Mouse (Mus musculus): ENCODE results near the gene Eif2b3. TPM values are rescaled to one million over a fixed set of nuclear protein-coding genes. Genes with fewer than 3 reads are reported as not detected.

Gene Eif2b3
- polyA plus RNA-seq, 1 experiment from 2014 or later: 16.1 TPM

- TF ChIP-seq CTCF (IDR thresholded peaks at IDR 0.05; ENCODE audit: low read depth): no peak
- Histone ChIP-seq H3K27ac (ENCODE audit: low read depth, low read length) (peak overlapping the region; percentile 15; the same call in 1 of the 2 replicates), H3K36me3 (ENCODE audit: control insufficient read depth, insufficient read depth) (no peaks in the 10 kb centered on the region), H3K9ac (ENCODE audit: low read depth, low read length) (no peak overlapping the region), H3K4me3 (ENCODE audit: low read depth, low read length) (peak overlapping the region; percentile 50), H3K4me2 (replicated peaks; ENCODE audit: low read depth) (peak overlapping the region; percentile 68), H3K4me1 (replicated peaks; ENCODE audit: control insufficient read depth, insufficient read depth, low read length) (no peaks in the 10 kb centered on the region; the same call in 1 of the 2 replicates), H3K27me3 (replicated peaks; ENCODE audit: control insufficient read depth, insufficient read depth, low read length) (no peaks in the 10 kb centered on the region; the same call in 1 of the 2 replicates), H3K9me3 (ENCODE audit: control insufficient read depth) (no peaks in the 10 kb centered on the region)
- 16% methylated on average over 5 of the region's 5 CpGs for WGBS
- ATAC-seq: no peak
These were observed 77.5 kb downstream of the Eif2b3 start for GRCm38 (mm10) chr4:117096666-117097065.

DNA sequence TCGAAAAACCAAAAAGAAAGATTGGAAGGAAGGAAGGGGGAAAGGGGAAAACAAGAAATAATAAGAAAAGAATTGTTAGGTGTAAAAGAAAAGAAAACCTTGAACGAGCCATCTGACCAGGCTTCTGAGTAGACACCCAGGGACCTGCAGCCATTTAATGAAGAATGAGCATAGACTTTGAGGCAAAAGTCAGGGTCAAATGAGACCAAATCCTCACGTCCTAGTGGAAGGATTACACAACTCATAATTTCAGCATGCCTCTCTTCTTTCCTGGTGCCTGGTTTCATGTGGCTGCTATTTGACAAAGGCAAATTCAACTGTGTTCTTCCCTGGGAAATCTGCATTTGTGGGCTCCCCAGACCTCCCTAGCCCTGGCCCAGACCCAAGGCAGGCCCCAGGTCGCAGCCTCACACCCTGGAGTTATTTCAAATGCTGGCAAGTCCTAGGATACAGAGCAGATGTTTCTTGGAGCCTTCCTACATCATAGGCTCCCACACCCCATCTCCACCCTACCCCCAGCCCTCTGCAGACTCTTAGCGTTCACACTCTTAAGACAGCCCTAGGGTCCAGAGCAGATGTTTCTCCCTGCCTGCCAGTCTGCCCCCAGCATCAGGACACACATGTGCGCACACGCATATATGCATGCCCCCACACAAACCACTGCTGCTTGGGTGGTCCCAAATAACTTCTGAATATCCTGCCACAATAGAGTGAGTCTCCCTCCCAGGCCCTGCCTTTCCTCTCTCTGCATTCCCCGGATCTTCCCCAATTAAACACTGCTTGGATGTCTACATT lies 79.0 kb downstream of the Eif2b3 start:
- H3K27me3 ChIP-seq (replicated peaks; ENCODE audit: control insufficient read depth, insufficient read depth, low read length): no peaks in the 10 kb centered on the region; the same call in 1 of the 2 replicates
- H3K4me3 ChIP-seq (ENCODE audit: low read depth, low read length): 0 out of 2 replicates have a peak overlapping the region, but pooled peaks have one; percentile 5
- H3K4me2 ChIP-seq (replicated peaks; ENCODE audit: low read depth): peak overlapping the region; percentile 35; the same call in 1 of the 2 replicates
- TF ChIP-seq CTCF (IDR thresholded peaks at IDR 0.05; ENCODE audit: low read depth): no peak
- H3K9ac ChIP-seq (ENCODE audit: low read depth, low read length): no peak overlapping the region
- H3K27ac ChIP-seq (ENCODE audit: low read depth, low read length): 0 out of 2 replicates have a peak overlapping the region, but pooled peaks have one; percentile 15
- H3K36me3 ChIP-seq (ENCODE audit: control insufficient read depth, insufficient read depth): no peaks in the 10 kb centered on the region
- H3K9me3 ChIP-seq (ENCODE audit: control insufficient read depth): no peaks in the 10 kb centered on the region
- WGBS: 57% methylated on average over 8 of the region's 8 CpGs
- ATAC-seq: no peak
- H3K4me1 ChIP-seq (replicated peaks; ENCODE audit: control insufficient read depth, insufficient read depth, low read length): no peaks in the 10 kb centered on the region; the same call in 1 of the 2 replicates

DNA sequence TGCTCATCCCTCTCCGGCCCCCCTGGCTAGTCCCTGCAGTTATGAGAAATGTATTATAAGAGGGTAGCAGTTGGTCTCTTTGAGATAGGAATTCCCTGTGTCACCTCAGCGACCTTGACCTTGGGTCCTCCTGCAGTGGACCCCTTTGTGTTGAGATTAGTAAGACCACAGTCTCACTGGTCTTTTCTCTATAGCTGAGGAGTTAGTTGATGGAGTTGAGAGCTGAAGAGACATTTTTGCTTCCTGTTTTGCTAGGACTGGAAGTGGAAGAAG lies 79.5 kb downstream of the Eif2b3 start:
- ATAC-seq: no peak
- Histone ChIP-seq H3K4me3 (ENCODE audit: low read depth, low read length) (no peak overlapping the region), H3K36me3 (ENCODE audit: control insufficient read depth, insufficient read depth) (no peaks in the 10 kb centered on the region), H3K9ac (ENCODE audit: low read depth, low read length) (no peak overlapping the region), H3K27ac (ENCODE audit: low read depth, low read length) (no peak overlapping the region), H3K27me3 (replicated peaks; ENCODE audit: control insufficient read depth, insufficient read depth, low read length) (no peaks in the 10 kb centered on the region; the same call in 1 of the 2 replicates), H3K9me3 (ENCODE audit: control insufficient read depth) (no peaks in the 10 kb centered on the region), H3K4me1 (replicated peaks; ENCODE audit: control insufficient read depth, insufficient read depth, low read length) (no peaks in the 10 kb centered on the region; the same call in 1 of the 2 replicates), H3K4me2 (replicated peaks; ENCODE audit: low read depth) (no peak overlapping the region)
- no peak for TF ChIP-seq CTCF (IDR thresholded peaks at IDR 0.05; ENCODE audit: low read depth)
- WGBS: 43% methylated on average over 2 of the region's 2 CpGs

- no peak overlapping the region for H3K27ac ChIP-seq (ENCODE audit: low read depth, low read length)
- H3K9ac ChIP-seq (ENCODE audit: low read depth, low read length): no peak overlapping the region
- ATAC-seq: no peak
- H3K9me3 ChIP-seq (ENCODE audit: control insufficient read depth): no peaks in the 10 kb centered on the region
- H3K36me3 ChIP-seq (ENCODE audit: control insufficient read depth, insufficient read depth): no peaks in the 10 kb centered on the region
- WGBS: 76% methylated on average over 4 of the region's 4 CpGs
- no peak overlapping the region for H3K4me3 ChIP-seq (ENCODE audit: low read depth, low read length)
- no peaks in the 10 kb centered on the region; the same call in 1 of the 2 replicates for H3K27me3 ChIP-seq (replicated peaks; ENCODE audit: control insufficient read depth, insufficient read depth, low read length)
- no peak for TF ChIP-seq CTCF (IDR thresholded peaks at IDR 0.05; ENCODE audit: low read depth)
- no peaks in the 10 kb centered on the region; the same call in 1 of the 2 replicates for H3K4me1 ChIP-seq (replicated peaks; ENCODE audit: control insufficient read depth, insufficient read depth, low read length)
- no peak overlapping the region for H3K4me2 ChIP-seq (replicated peaks; ENCODE audit: low read depth)
These were observed 80.8 kb downstream of the Eif2b3 start for GRCm38 (mm10) chr4:117100036-117100435.

DNA sequence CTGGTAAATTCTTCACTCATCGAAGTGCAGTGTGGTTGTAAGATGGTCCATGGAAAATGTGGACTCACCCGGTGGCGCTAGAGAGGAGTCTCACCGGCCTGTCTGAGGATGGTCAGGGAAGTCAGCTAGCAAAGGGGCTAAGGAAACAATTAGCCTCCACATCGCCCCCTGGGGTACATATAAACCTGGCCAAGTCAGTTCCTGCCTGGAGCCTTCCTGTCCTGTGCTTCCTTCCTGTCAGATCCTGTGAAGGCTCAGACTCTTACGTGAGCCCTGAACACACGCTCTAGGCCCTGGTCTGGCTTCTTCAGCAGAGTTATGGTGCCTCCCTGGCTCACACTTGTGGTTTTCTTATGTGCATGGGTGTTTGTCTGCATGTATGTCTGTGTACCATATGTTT lies 82.0 kb downstream of the Eif2b3 start:
- 56% methylated on average over 7 of the region's 7 CpGs for WGBS
- no peaks in the 10 kb centered on the region for H3K36me3 ChIP-seq (ENCODE audit: control insufficient read depth, insufficient read depth)
- peak; percentile 66 for TF ChIP-seq CTCF (IDR thresholded peaks at IDR 0.05; ENCODE audit: low read depth)
- H3K27me3 ChIP-seq (replicated peaks; ENCODE audit: control insufficient read depth, insufficient read depth, low read length): no peaks in the 10 kb centered on the region; the same call in 1 of the 2 replicates
- no peaks in the 10 kb centered on the region for H3K9me3 ChIP-seq (ENCODE audit: control insufficient read depth)
- ATAC-seq: no peak
- H3K27ac ChIP-seq (ENCODE audit: low read depth, low read length): no peak overlapping the region
- no peaks in the 10 kb centered on the region; the same call in 1 of the 2 replicates for H3K4me1 ChIP-seq (replicated peaks; ENCODE audit: control insufficient read depth, insufficient read depth, low read length)
- H3K4me3 ChIP-seq (ENCODE audit: low read depth, low read length): no peak overlapping the region
- no peak overlapping the region for H3K4me2 ChIP-seq (replicated peaks; ENCODE audit: low read depth)
- H3K9ac ChIP-seq (ENCODE audit: low read depth, low read length): no peak overlapping the region

DNA sequence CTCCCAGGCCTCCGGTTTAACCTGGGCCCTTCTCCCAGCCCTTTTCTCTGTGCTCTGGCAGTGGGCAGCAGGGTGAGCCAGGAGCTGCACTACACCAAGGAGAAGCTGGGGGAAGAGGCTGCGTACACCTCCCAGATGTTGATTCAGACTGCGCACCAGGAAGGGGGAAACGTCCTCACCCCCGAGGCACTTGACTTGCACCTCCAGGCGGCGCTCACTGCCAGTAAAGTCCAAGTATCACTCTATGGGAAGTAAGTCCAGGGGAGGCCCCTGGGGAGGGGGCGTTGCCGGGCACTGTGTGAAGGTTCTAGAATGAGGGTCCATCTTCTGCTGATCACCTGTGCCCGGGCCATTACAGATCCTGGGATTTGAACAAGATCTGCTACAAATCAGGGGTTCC lies 85.5 kb downstream of the Eif2b3 start:
- Histone ChIP-seq H3K36me3 (ENCODE audit: control insufficient read depth, insufficient read depth) (no peaks in the 10 kb centered on the region), H3K27me3 (replicated peaks; ENCODE audit: control insufficient read depth, insufficient read depth, low read length) (no peaks in the 10 kb centered on the region), H3K9me3 (ENCODE audit: control insufficient read depth) (no peaks in the 10 kb centered on the region), H3K27ac (ENCODE audit: low read depth, low read length) (no peak overlapping the region), H3K9ac (ENCODE audit: low read depth, low read length) (no peak overlapping the region), H3K4me2 (replicated peaks; ENCODE audit: low read depth) (no peak overlapping the region), H3K4me3 (ENCODE audit: low read depth, low read length) (no peak overlapping the region), H3K4me1 (replicated peaks; ENCODE audit: control insufficient read depth, insufficient read depth, low read length) (no peaks in the 10 kb centered on the region)
- WGBS: 82% methylated on average over 10 of the region's 10 CpGs
- 0 out of 2 replicates have a peak, but pooled peaks have one; percentile 7 for TF ChIP-seq CTCF (IDR thresholded peaks at IDR 0.05; ENCODE audit: low read depth)
- ATAC-seq: no peak

Measured in intestine, postnatal 0 days (tissue).